Mouse (Mus musculus): Measurements from ENCODE around the gene Sat1. TPM values are rescaled to one million over a fixed set of nuclear protein-coding genes. Genes with fewer than 3 reads are reported as not detected.

The Sat1 gene
- polyA plus RNA-seq, 2 experiments = 77.5 to 160 TPM

- no peaks in the 10 kb centered on the region for H3K4me1 ChIP-seq (ENCODE audit: control insufficient read depth, insufficient read depth, low read length)
- no peak overlapping the region for H3K27ac ChIP-seq (replicated peaks; ENCODE audit: low read depth, low read length)
- H3K9ac ChIP-seq (ENCODE audit: low read depth, low read length, severe bottlenecking) = no peak overlapping the region
- no peaks in the 10 kb centered on the region for H3K27me3 ChIP-seq (ENCODE audit: control insufficient read depth, insufficient read depth, low read length)
- no peak for DNase-seq (ENCODE audit: low spot score)
- H3K4me3 ChIP-seq (replicated peaks; ENCODE audit: low read length) = no peak overlapping the region
- no peak for ATAC-seq (ENCODE audit: low FRiP score, low read depth)
- TF ChIP-seq POLR2A (IDR thresholded peaks at IDR 0.05; ENCODE audit: borderline replicate concordance, extremely low read depth, insufficient read depth, insufficient read length) = no peak
- no peaks in the 10 kb centered on the region for H3K36me3 ChIP-seq (ENCODE audit: control insufficient read depth, insufficient read depth, low read length)
- 63% methylated on average over 1 of the region's 1 CpGs for WGBS
- no peak overlapping the region for H3K4me2 ChIP-seq (replicated peaks; ENCODE audit: low read depth, low read length, severe bottlenecking)
- no peaks in the 10 kb centered on the region for H3K9me3 ChIP-seq (ENCODE audit: control insufficient read depth, low read length)
Observed at GRCm38 (mm10) chrX:155201799-155202198, 14.4 kb downstream of the Sat1 start.

- H3K36me3 ChIP-seq (ENCODE audit: control insufficient read depth, insufficient read depth, low read length) = no peaks in the 10 kb centered on the region
- 88% methylated on average over 4 of the region's 4 CpGs for WGBS
Observed at GRCm38 (mm10) chrX:155194979-155195378, 21.3 kb downstream of the Sat1 start.

GRCm38 (mm10) chrX:155193732-155194443 lies 22.4 kb downstream of the Sat1 start:
- TF ChIP-seq POLR2A (IDR thresholded peaks at IDR 0.05; ENCODE audit: borderline replicate concordance, extremely low read depth, insufficient read depth, insufficient read length) = no peak
- DNase-seq (ENCODE audit: low spot score) = no peak
- Histone ChIP-seq H3K9ac (ENCODE audit: low read depth, low read length, severe bottlenecking) (no peak overlapping the region), H3K4me1 (ENCODE audit: control insufficient read depth, insufficient read depth, low read length) (no peaks in the 10 kb centered on the region), H3K27me3 (ENCODE audit: control insufficient read depth, insufficient read depth, low read length) (no peaks in the 10 kb centered on the region), H3K4me3 (replicated peaks; ENCODE audit: low read length) (no peak overlapping the region), H3K36me3 (ENCODE audit: control insufficient read depth, insufficient read depth, low read length) (no peaks in the 10 kb centered on the region), H3K9me3 (ENCODE audit: control insufficient read depth, low read length) (no peaks in the 10 kb centered on the region), H3K4me2 (replicated peaks; ENCODE audit: low read depth, low read length, severe bottlenecking) (no peak overlapping the region), H3K27ac (replicated peaks; ENCODE audit: low read depth, low read length) (no peak overlapping the region)
- WGBS = 78% methylated on average over 5 of the region's 5 CpGs
- no peak for ATAC-seq (ENCODE audit: low FRiP score, low read depth)

More at GRCm38 (mm10) chrX:155194979-155195378, 21.3 kb downstream of the Sat1 start:
- Histone ChIP-seq H3K4me2 (replicated peaks; ENCODE audit: low read depth, low read length, severe bottlenecking) (no peak overlapping the region), H3K9me3 (ENCODE audit: control insufficient read depth, low read length) (no peaks in the 10 kb centered on the region), H3K9ac (ENCODE audit: low read depth, low read length, severe bottlenecking) (no peak overlapping the region), H3K4me3 (replicated peaks; ENCODE audit: low read length) (no peak overlapping the region), H3K4me1 (ENCODE audit: control insufficient read depth, insufficient read depth, low read length) (no peaks in the 10 kb centered on the region), H3K27me3 (ENCODE audit: control insufficient read depth, insufficient read depth, low read length) (no peaks in the 10 kb centered on the region), H3K27ac (replicated peaks; ENCODE audit: low read depth, low read length) (no peak overlapping the region)
- no peak for TF ChIP-seq POLR2A (IDR thresholded peaks at IDR 0.05; ENCODE audit: borderline replicate concordance, extremely low read depth, insufficient read depth, insufficient read length)
- no peak for ATAC-seq (ENCODE audit: low FRiP score, low read depth)
- no peak for DNase-seq (ENCODE audit: low spot score)

GRCm38 (mm10) chrX:155191941-155192340 lies 24.3 kb downstream of the Sat1 start:
- H3K4me2 ChIP-seq (replicated peaks; ENCODE audit: low read depth, low read length, severe bottlenecking) = no peak overlapping the region
- DNase-seq (ENCODE audit: low spot score) (no peak), ATAC-seq (ENCODE audit: low FRiP score, low read depth) (no peak)
- H3K27me3 ChIP-seq (ENCODE audit: control insufficient read depth, insufficient read depth, low read length) = no peaks in the 10 kb centered on the region
- no peaks in the 10 kb centered on the region for H3K36me3 ChIP-seq (ENCODE audit: control insufficient read depth, insufficient read depth, low read length)
- no peak for TF ChIP-seq POLR2A (IDR thresholded peaks at IDR 0.05; ENCODE audit: borderline replicate concordance, extremely low read depth, insufficient read depth, insufficient read length)
- H3K4me3 ChIP-seq (replicated peaks; ENCODE audit: low read length) = no peak overlapping the region
- WGBS = 84% methylated on average over 4 of the region's 4 CpGs
- no peaks in the 10 kb centered on the region for H3K4me1 ChIP-seq (ENCODE audit: control insufficient read depth, insufficient read depth, low read length)
- no peaks in the 10 kb centered on the region for H3K9me3 ChIP-seq (ENCODE audit: control insufficient read depth, low read length)
- H3K27ac ChIP-seq (replicated peaks; ENCODE audit: low read depth, low read length) = no peak overlapping the region
- no peak overlapping the region for H3K9ac ChIP-seq (ENCODE audit: low read depth, low read length, severe bottlenecking)

GRCm38 (mm10) chrX:155177640-155178039 lies 38.6 kb downstream of the Sat1 start:
- DNase-seq (ENCODE audit: low spot score) (no peak), ATAC-seq (ENCODE audit: low FRiP score, low read depth) (no peak)
- Histone ChIP-seq H3K9ac (ENCODE audit: low read depth, low read length, severe bottlenecking) (no peak overlapping the region), H3K9me3 (ENCODE audit: control insufficient read depth, low read length) (no peaks in the 10 kb centered on the region), H3K27me3 (ENCODE audit: control insufficient read depth, insufficient read depth, low read length) (no peaks in the 10 kb centered on the region), H3K4me1 (ENCODE audit: control insufficient read depth, insufficient read depth, low read length) (no peaks in the 10 kb centered on the region), H3K27ac (replicated peaks; ENCODE audit: low read depth, low read length) (no peak overlapping the region), H3K4me3 (replicated peaks; ENCODE audit: low read length) (no peak overlapping the region), H3K36me3 (ENCODE audit: control insufficient read depth, insufficient read depth, low read length) (no peaks in the 10 kb centered on the region), H3K4me2 (replicated peaks; ENCODE audit: low read depth, low read length, severe bottlenecking) (no peak overlapping the region)
- 62% methylated on average over 2 of the region's 2 CpGs for WGBS
- no peak for TF ChIP-seq POLR2A (IDR thresholded peaks at IDR 0.05; ENCODE audit: borderline replicate concordance, extremely low read depth, insufficient read depth, insufficient read length)
